Mouse (Mus musculus): Measurements from ENCODE around the gene Dolk.

Gene Dolk

GRCm38 (mm10) chr2:30250166-30251128 is 35.7 kb downstream of the Dolk start:
- DNase-seq (ENCODE audit: low spot score): no peak

- DNase-seq (ENCODE audit: low spot score): no peak
These were observed 37.0 kb downstream of the Dolk start for GRCm38 (mm10) chr2:30249182-30249581.

DNA sequence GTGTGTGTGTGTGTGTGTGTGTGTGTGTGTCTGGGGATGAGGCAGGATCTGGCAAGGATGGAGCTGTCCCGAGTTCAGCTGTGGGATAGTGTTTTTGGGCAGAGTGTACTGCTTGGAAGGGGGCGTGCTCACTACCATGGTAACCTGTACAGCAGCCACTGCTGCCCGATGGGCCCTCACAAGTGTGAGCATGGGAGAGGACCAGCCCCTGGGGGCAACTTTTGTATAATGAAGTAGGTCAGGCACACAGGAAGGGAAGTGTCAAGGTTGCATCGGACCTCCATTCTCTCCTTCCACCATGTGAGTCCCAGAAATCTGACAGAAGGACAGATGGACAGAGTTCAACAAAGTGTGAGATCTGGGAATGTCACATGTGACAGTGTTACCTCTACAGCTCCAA is 38.5 kb downstream of the Dolk start:
- DNase-seq (ENCODE audit: low spot score): no peak

DNA sequence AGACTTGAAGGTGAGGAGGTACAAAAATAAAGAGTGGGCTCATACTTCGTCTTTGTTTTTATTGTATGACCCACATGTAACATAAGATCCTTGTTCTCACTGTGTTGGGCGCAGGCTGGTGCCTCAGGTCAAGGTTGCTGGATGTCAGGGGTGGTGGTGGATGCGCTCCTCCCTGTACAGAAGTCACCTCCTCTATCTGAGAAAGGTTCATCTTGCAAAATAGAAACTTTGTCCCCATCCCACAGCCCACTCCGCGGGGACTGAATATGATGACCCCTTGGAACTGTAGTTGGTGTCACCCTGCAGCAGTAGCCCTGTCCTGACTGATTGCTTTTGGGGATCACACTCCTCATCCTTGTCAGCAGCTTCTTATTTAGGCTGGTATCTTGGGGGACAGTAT is 39.1 kb downstream of the Dolk start:
- DNase-seq (ENCODE audit: low spot score): no peak

DNA sequence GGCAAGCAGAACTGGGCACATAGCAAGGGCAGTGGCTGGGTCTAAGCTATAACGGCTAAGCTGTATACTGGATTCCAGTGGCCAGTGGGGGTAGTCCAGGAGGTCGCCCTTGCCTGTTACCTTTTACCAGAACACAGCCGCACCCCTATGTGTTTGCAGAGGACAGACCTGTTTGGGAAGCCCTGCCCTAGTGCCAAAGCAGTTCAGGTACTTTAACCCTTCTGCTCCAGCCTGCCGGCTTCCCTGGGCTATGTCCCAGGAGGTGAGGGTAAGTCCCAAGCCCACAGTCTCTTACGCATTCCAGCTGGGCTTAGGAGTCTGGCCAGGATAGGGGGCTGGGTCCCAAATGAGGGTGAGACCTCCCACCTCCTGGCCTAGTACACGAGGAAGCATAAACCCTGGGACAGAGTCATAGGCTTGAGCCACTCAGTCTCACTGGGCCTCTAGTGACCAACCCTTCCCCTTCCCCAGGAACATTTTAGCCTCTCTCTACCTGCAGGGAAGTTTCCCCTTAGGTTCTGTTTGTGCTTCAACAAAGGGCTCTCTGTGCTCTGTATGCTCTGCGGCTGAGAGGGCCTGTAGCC is 41.4 kb downstream of the Dolk start:
- DNase-seq (ENCODE audit: low spot score): no peak

- DNase-seq (ENCODE audit: low spot score): no peak
These were observed 42.7 kb downstream of the Dolk start for GRCm38 (mm10) chr2:30243391-30243790.

GRCm38 (mm10) chr2:30242509-30242908 is 43.6 kb downstream of the Dolk start:
- no peak for DNase-seq (ENCODE audit: low spot score)

GRCm38 (mm10) chr2:30240267-30240666 is 45.9 kb downstream of the Dolk start, which contains the start of gene Gm28035:
TSS of gene Gm28035 (plus strand) at chr2:30240567.
- no peak for DNase-seq (ENCODE audit: low spot score)

DNA sequence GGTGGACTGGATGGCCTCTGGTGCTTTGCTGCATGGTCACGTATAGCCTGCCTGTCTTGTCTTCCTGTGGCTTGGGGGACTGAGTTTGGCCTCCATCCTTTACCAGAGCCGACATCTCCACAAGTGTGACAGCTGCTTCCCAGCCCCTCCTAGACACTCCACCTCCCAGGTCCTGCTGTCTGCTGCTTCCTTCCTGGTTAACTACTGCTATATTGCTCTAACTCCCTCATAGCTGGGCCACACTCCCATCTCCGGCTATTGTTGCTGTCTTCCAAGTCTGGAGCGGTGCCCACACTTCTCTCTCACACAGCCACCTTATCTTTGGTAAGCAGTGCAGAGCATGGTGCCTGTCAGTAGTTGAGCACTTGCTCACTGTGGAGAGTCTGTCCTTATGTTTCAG is 46.4 kb downstream of the Dolk start:
- DNase-seq (ENCODE audit: low spot score): peak; percentile 53

DNA sequence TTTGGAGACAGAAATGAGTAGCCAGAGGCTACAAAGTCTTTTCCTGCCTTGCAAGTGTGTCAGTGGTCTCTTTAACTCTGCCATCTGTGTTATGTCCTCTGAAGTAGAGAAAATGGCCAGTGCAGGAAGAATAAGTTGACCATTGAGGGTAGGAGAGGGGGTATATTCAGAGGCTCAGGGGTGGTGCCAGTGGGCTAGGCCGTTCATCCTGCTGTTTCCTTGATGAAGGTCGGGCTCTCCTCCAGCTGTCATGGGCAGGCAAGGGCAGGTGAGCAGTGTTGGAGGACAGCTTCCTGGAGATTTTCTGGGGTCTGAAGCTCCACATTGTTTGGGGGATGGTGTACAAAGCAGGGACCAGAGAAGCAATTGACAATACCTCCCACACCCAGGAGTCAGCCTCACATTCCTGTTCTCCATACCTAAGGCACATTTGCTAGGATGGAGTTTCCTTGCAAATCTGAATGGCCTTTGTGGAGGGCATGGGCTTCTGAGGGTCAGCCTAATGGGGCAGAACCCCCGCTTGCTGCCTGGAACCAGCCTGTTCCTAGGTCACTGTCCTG is 47.1 kb downstream of the Dolk start:
- DNase-seq (ENCODE audit: low spot score): no peak

DNA sequence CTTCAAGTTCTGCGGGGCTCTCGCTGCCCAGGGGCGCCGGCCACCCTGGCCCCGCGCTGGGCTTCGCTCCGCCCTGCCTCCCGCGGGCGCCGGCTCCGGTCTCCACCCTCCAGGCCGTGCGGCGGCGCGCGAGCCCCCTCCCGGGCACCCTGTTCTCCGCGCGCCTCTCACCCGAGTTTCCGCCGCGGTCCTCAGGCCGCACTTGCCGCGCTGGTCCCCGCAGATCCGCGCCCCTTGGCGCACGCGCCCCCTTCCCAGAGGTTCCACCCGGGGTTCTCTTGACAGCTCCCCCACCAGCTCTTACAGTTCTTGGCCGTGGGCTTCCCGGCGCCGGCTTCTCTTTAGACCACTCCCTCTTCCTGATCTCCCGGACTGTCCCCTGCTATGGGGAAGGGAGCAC is 48.3 kb downstream of the Dolk start:
- DNase-seq (ENCODE audit: low spot score): no peak

DNA sequence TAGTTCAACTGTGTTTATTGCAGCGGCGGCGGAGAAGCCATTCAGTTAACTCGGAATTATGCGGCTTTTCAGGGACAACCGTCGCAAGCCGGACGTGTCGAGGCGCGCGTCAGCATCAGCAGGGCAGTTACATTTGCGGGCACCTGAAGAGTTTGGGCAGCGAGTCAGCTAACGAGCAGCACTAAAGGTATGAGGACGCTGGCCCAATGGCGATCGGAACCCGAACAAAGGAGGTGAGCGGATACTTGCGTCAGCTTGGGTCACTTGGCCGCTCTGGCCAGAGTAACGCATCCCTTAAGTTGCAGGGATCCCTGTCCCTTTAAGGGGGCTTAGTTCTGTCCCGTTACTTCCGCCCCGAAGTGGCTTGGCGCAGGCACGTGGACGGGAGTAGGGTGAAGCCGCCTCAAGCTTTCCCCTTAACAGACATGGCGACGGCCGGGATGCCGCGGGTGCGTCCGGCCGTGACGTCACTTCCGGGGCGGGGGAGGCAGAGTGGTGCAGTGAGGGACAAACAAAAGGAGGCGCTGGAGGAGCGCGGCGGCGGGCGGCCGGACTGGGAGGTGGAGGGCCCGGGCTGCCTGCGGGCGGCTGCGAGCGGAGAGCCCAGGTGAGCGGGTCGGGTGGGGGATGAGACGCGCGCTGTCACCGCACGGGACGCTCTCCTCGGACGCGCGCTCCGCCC is 48.8 kb downstream of the Dolk start, which contains the start of gene Lrrc8a:
Gene Lrrc8a, plus strand, starts transcription at position 517 of the 682 bp plus-strand sequence.
- peak; percentile 96 for DNase-seq (ENCODE audit: low spot score)

DNA sequence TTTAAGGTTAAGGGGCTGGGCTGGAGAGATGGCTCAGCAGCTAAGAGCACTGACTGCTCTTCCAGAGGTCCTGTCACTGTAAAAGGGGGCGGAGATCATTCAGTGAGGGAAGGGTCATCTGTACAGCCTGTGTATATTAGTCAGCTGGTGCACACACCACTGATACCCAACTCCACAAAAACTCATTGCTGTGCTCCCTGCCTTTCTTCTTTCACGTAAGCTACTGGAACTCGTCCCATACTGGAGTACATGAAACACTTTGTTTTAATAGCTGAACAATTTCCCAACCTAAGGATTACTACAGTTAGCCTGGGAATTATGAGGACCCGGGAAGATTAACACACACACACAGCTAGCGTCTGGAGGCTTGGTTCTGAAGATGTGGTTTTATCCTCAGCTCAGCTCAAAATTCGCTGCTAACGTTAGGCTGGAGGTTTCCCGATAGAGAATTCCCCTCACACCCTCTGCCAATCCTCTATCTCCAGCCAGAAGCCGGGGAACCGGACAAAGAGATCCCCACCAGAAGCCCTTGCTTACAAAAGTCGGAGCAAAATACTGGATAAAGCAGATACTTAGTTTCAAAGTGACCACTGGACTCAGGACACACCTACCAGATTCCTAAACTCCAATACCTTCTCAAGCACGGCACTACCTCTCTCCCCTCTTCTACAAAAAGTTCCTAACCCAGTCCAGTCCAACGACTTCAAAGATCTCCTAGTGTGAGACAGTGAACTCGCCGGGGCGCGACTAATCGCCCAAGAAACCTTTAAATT is 49.5 kb downstream of the Dolk start:
- DNase-seq (ENCODE audit: low spot score): peak; percentile 31

DNA sequence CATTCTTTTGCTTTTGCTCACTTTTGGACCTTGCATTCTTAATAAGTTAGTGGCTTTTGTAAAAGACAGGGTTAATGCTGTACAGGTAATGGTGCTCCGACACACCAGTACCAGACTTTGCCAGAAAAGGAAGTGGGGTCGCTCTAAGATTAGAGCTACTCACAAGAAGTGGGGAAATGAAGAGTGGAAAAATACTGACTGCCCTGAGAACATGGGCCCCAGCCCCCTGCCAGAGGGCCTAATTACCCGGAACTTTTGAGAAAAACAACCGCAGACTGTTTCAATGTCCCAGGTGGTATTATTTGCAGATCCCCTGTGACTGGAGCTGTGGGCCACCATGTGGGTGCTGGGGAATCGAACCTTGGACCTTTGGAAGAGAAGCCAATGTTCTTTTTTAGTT is 50.5 kb downstream of the Dolk start:
- no peak for DNase-seq (ENCODE audit: low spot score)

Data from MN1 (cell line).